Mouse (Mus musculus) bone marrow, adult 2 months (tissue): ENCODE measurements around the gene Cnksr1. TPM values are rescaled to one million over a fixed set of nuclear protein-coding genes. Genes with fewer than 3 reads are reported as not detected.

Experiments used
- H3K27ac ChIP-seq: fragments of 200-500 bp; 2 replicates; pipeline ENCODE4 v1.5.1; 2012; ENCODE audit warnings: low read depth, mild to moderate bottlenecking, control low read depth, inconsistent platforms, low read length; ENCODE audit not compliant: control insufficient read depth, poor library complexity, insufficient read depth
- H3K4me1 ChIP-seq: fragments of 200-500 bp; 2 replicates; pipeline ENCODE4 v1.6.1; 2011; ENCODE audit warnings: low read length; ENCODE audit not compliant: control insufficient read depth, insufficient read depth
- H3K4me3 ChIP-seq: fragments of 200-500 bp; replicated peaks from 2 replicates; pipeline ENCODE3; 2011; ENCODE audit warnings: mild to moderate bottlenecking, low read depth, low read length, control low read depth; ENCODE audit not compliant: control insufficient read depth
- CTCF ChIP-seq: fragments of 200-500 bp; IDR thresholded peaks from 2 replicates; pipeline ENCODE4 v1.5.1; 2011; ENCODE audit warnings: low read length, control low read depth; ENCODE audit not compliant: control insufficient read depth, insufficient read depth
- POLR2A ChIP-seq: fragments of 200-500 bp; IDR thresholded peaks from 2 replicates; pipeline ENCODE4 v1.6.1; 2011; ENCODE audit warnings: low read depth, mild to moderate bottlenecking, control low read depth, low read length, borderline replicate concordance; ENCODE audit not compliant: control insufficient read depth
- WGBS: fragments of 180-500 bp; shearing (Covaris S2); methylation state at CpG from one replicate; pipeline ENCODE4 v1.1.7; 2018; 5-methylcytosine and 5-hydroxymethylcytosine counted together
- polyA plus RNA-seq: library from polyadenylated mRNA; stranded (reverse); fragments of >200 nt; gene quantifications from 2 replicates; pipeline ENCODE4 v1.2.4, GENCODE M21; 2011; ENCODE audit warnings: low replicate concordance; ENCODE audit not compliant: missing spikeins, insufficient read depth, insufficient read length

Gene Cnksr1
- polyA plus RNA-seq, 1 experiment: not detected

DNA sequence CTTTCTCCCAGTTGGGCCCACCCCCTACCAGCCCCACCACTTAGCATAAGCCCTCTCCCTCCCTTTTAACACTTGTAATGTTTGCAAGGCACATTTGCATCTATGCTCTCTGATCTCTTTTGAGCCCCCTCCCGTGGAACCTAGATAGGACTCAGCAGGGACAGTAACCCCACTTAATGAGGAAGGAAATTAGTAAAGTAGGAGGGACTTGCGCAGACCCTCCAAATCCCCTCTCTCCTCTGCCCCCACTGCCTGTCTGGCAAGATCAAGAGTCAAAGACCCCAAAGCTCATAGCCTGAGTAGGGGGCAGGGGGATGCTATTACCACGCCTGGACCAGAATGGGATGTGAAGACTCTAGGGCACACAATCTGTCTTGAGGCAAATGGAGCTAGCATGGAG is 16.6 kb upstream of the Cnksr1 start:
- TF ChIP-seq CTCF (no peak), POLR2A (no peak)

DNA sequence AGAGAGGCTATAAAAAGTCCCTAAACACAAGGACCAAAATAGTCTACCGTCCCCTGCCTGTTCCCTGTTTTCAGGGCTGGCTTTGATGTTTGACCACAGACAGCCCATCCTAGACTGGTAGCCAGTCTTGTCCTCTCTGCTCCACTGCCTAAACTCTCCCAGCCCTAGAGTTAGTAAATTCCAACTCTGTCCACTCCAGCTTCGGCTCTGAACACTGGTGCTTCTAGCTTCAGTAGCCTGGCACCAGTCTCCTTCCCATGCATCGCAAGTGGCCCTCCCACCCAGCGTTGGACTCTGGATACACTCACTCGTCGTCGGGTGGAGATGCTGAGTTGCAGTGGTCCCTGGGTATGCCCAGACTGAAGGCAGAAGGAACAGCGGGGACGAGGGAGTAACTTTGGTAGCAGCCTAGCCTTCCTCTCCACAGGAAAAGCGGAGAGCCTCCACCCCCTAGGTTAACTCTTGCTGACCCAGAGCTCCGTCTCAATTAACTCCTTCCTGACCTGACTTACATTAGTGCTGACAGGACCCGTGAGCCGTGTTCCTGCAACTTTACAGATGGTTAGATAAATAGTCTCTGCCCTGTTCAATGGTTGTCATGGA is 15.6 kb upstream of the Cnksr1 start, which contains the start of gene Grrp1:
TSS of gene Grrp1 (minus strand) at position 385 of the 603 bp plus-strand sequence.
- H3K4me1 ChIP-seq: no peaks in the 10 kb centered on the region
- WGBS: 19% methylated on average over 13 of the region's 13 CpGs
- TF ChIP-seq CTCF (no peak), POLR2A (no peak)
- no peak within 1 kb of the TSS for H3K4me3 ChIP-seq
- H3K27ac ChIP-seq: no peak within 1 kb of the TSS

More for the DNA sequence above, 16.6 kb upstream of the Cnksr1 start:
- 62% methylated on average over 3 of the region's 3 CpGs for WGBS
- Histone ChIP-seq H3K4me3 (no peak overlapping the region), H3K4me1 (no peaks in the 10 kb centered on the region), H3K27ac (no peak overlapping the region)

DNA sequence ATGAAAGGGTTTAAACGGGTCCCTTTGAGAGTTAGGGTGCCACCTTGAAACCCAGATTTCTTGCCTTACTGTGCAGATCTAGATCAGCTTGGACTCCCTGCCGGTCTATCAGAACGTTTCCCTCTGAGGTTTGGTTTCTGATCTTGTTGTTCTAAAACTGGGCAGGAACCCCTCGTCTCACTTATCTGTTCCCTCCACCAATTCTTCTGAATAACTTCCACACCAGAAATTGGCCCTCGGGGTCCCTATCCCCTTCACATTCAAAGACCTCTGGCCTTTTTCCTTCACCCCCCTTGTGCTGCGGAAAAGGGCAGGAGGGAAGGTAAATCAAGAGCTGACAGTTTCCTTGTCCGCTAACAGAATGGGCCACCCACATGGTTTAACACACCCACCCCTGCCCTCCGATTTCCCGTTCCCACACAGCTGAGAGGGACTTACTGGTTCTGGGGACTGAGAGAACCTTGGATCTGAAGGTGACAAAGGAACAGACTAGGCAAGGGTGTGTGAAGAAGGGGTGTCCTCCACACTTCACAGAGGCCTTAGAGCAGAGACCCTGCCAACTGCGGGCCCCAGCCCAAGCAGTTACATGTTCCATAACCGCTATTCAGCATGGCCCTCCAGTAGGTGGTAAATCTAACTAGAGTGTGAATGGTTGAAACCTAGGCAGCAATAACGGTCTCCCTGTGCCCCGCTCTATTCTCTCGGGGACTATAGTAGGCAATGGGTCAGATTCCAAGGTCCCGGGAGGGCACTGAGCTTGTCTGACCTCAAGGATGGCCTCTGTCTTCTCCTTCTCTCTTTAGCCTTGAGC is 14.9 kb upstream of the Cnksr1 start:
- no peaks in the 10 kb centered on the region for H3K4me1 ChIP-seq
- WGBS: 26% methylated on average over 15 of the region's 15 CpGs
- H3K4me3 ChIP-seq: no peak overlapping the region
- H3K27ac ChIP-seq: no peak overlapping the region
- TF ChIP-seq CTCF: no peak
- TF ChIP-seq POLR2A: no peak

DNA sequence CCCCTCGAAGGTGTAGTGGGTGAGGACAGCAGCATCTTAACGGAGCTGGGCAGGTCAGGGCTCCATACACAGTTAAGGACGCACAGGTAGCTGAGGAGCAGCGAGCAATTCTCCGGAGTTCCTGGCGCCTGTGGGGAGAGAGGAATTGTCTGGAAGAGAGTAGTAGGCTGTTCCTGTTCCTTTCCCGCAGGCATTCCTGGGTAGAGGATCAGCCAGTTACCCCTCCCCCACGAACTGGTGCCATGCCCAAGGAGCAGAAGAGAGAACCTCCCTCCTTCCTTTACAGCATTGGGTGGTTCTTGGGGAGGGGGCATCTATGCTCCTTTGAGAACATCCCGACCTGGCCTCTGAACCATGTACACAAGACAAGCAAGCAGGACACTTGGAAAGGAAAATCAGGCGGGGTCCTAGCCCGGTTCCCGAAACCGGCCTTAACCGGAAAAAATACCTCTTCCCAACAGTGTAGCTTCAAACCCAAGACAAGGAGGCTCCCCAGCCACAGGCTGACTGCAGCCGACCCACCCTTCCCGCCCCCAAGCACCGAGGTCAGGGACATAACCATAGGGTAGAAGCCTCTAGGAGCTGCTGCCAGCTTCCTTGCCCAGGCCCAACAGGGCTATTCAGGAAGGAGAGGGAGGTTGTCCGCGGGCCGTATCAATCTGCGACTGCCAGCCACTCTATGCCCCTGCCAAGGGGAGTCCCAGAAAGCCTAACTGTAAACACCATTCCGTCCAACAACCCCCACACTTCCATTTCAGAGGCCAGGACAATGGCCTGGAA is 14.1 kb upstream of the Cnksr1 start:
- no peak for TF ChIP-seq CTCF
- no peak for TF ChIP-seq POLR2A
- H3K4me1 ChIP-seq: no peaks in the 10 kb centered on the region
- 28% methylated on average over 22 of the region's 22 CpGs for WGBS
- no peak overlapping the region for H3K4me3 ChIP-seq
- no peak overlapping the region for H3K27ac ChIP-seq

DNA sequence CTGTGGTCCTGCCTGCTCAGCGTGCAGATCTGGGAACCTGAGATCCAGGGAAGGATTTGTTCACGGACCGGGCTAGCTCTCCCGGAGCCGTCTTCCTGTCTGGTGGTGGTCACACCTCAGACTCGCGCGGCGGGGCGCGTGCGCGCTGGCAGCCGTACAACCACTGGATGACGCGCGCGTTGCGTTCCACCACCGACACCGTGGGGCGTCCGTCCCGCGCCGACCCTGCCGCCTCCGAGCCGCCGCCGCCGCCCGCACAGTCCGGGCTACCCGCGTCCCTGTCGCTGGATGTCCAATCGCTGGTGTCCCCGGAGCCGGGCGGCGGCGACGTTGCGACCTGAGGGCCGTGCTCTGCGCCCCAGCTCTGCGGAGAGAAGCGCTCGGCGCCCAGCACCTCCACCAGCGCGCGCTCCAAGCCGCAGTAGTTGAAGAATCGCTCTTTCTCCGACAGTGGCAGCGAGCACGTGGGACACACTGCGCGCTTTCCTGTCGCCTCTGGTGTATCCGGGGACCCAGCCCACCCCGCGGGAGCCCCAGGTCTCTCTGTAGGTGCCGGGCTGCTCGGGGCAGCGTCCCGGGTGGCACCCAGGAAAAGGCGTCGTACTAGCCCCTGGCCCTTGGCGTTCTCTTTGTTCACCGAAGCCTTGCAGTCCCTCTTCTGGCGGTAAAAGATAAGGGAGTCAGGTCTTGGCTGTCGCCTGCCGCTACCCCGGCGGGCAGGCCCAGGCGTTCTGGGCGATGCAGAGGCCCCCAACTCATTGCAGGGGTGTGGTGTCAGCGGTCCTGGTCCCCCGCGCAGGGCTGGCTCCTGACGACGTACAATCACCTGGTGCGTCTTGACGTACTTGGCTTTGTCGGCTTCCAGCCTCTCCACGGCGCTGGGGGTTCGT is 13.3 kb upstream of the Cnksr1 start:
- H3K4me1 ChIP-seq: no peaks in the 10 kb centered on the region
- no peak overlapping the region for H3K4me3 ChIP-seq
- no peak overlapping the region for H3K27ac ChIP-seq
- TF ChIP-seq CTCF (no peak), POLR2A (no peak)
- WGBS: 14% methylated on average over 89 of the region's 91 CpGs

DNA sequence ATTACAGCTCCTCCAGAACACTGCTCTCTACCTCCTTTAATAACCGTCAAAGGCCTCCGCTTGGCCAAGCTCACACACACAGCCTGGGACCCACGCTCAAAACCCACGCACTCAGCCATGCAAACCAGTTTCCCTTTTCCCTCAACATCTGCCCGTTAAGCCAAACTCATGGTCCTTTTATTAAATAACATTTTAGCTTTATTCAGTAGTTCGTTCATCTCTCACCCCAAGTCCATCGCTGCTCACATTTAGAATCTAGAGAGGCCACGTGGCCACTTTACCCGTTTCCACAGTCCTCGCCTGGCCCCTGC is 12.7 kb upstream of the Cnksr1 start:
- WGBS: 33% methylated on average over 10 of the region's 10 CpGs
- no peak overlapping the region for H3K4me3 ChIP-seq
- H3K4me1 ChIP-seq: no peaks in the 10 kb centered on the region
- no peak overlapping the region for H3K27ac ChIP-seq
- no peak for TF ChIP-seq POLR2A
- TF ChIP-seq CTCF: no peak

DNA sequence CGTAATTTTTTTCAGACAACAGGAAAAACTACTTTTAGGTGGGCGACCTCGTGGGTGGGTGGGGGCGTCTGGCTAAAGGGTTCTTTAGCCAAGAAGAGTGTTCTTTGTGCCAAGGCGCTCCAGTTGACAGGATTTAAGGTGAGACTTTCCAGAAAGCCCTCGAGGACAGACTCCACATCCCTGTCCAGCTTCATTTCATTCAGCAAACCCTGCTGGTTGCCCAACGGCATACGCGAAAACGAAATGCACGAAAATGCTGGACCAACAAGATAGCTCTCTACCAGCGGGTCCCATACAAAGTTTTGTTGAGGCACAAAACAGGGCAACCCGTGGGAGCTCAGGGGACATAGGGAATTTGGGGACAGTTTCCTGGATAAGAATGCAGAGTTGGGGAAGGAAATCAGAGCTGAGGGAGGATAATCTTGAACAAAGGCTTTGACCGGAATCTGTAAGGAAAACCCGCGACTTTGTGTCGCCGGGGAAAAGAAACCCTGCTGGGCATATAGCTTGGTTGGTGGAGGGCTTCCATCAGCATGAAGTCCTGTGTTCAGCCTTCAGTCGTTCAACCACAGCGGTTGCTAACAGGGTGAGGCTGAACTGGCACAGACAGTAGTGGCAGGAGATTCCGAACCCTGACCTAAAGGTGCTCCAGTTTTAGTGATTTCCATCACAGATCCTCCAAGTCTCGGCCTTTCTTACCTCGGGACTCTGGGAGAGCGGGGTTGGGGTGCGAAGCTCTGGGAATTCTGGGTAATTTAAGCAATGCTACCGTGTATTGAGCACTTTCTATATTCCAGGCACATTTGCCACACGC is 12.1 kb upstream of the Cnksr1 start:
- no peak for TF ChIP-seq CTCF
- TF ChIP-seq POLR2A: no peak
- no peaks in the 10 kb centered on the region for H3K4me1 ChIP-seq
- no peak overlapping the region for H3K27ac ChIP-seq
- 67% methylated on average over 27 of the region's 27 CpGs for WGBS
- no peak overlapping the region for H3K4me3 ChIP-seq
